Mouse (Mus musculus) limb, embryonic 14.5 days (tissue): ENCODE measurements at regions not wholly inside any gene's neighbourhood (a gene's known extent, or its start where the extent isn't known, plus 50 kb on each side); places are given as distances from the start of the nearest gene placed in this dataset.

Experiments
- ATAC-seq: fragments of 200-750 bp; cut with Nextera tagmentation; 2 replicates; pipeline ENCODE4 v1.8.0; 2017; ENCODE audit warnings: low read depth, moderate number of reproducible peaks, moderate TSS enrichment; ENCODE audit not compliant: low FRiP score
- DNase-seq: peaks from one replicate; pipeline ENCODE4 v3.0.0-alpha.2; 2015; ENCODE audit warnings: low spot score
- H3K27ac ChIP-seq: fragments of 300-500 bp; sonication (generic); replicated peaks from 2 replicates; pipeline ENCODE4 v1.5.1; 2014; ENCODE audit warnings: low read depth, mild to moderate bottlenecking, low read length, moderate library complexity, mixed read lengths
- H3K27me3 ChIP-seq: fragments of 300-500 bp; sonication (generic); 2 replicates; pipeline ENCODE4 v1.6.1; 2014; ENCODE audit warnings: low read length, mixed read lengths; ENCODE audit not compliant: control insufficient read depth, insufficient read depth
- H3K36me3 ChIP-seq: fragments of 300-500 bp; sonication (generic); 2 replicates; pipeline ENCODE4 v1.6.1; 2014; ENCODE audit warnings: mild to moderate bottlenecking, low read length, moderate library complexity, mixed read lengths; ENCODE audit not compliant: control insufficient read depth, insufficient read depth
- H3K4me1 ChIP-seq: fragments of 300-500 bp; sonication (generic); 2 replicates; pipeline ENCODE4 v1.6.1; 2014; ENCODE audit warnings: antibody characterized with exemption, low read length, mixed read lengths; ENCODE audit not compliant: control insufficient read depth, insufficient read depth
- H3K4me2 ChIP-seq: fragments of 300-500 bp; sonication (generic); replicated peaks from 2 replicates; pipeline ENCODE4 v1.6.1; 2014; ENCODE audit warnings: low read depth, mild to moderate bottlenecking, low read length, moderate library complexity; ENCODE audit not compliant: severe bottlenecking
- H3K4me3 ChIP-seq: fragments of 300-500 bp; sonication (generic); replicated peaks from 2 replicates; pipeline ENCODE4 v1.5.1; 2014; ENCODE audit warnings: low read length
- H3K9ac ChIP-seq: fragments of 300-500 bp; sonication (generic); 2 replicates; pipeline ENCODE4 v1.6.1; 2014; ENCODE audit warnings: mild to moderate bottlenecking, low read depth, low read length, moderate library complexity; ENCODE audit not compliant: severe bottlenecking
- H3K9me3 ChIP-seq: fragments of 300-500 bp; sonication (generic); 2 replicates; pipeline ENCODE4 v1.6.1; 2016; ENCODE audit warnings: low read length; ENCODE audit not compliant: control insufficient read depth
- POLR2A ChIP-seq: fragments of 200-500 bp; IDR thresholded peaks from 2 replicates; pipeline ENCODE4 v1.8.0; 2012; ENCODE audit warnings: inconsistent platforms, mild to moderate bottlenecking, moderate library complexity, borderline replicate concordance; ENCODE audit not compliant: insufficient read depth, insufficient read length; ENCODE audit errors: extremely low read depth
- WGBS: fragments of 180-500 bp; shearing (Covaris S2); extraction: QIAGEN DNeasy Blood & Tissue Kit; methylation state at CpG from one replicate; pipeline ENCODE4 v1.1.7; 2014; 5-methylcytosine and 5-hydroxymethylcytosine counted together

DNA sequence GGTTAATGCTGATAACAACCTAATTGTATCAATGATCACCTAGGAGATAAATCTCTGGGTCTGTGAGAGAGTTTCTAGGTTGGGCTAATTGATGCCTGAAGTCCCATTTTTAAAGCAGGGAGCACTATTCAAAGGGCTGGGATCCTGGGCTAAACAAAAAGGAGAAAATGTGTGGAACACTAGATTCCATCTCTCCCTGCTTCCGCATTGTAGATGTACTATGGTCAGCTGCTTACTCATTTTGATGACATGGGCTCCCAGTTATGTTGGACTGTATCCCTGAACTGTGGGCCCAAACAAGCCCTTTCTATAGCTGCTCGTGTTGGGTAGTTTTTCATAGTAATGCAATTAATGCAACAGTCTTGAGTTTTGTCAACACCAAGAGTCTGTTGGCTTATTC lies 1047.1 kb downstream of the Synb start:
- Histone ChIP-seq H3K27me3 (no peaks in the 10 kb centered on the region), H3K9me3 (no peaks in the 10 kb centered on the region), H3K36me3 (no peaks in the 10 kb centered on the region), H3K4me3 (no peak overlapping the region), H3K4me2 (no peak overlapping the region), H3K27ac (no peak overlapping the region), H3K9ac (no peak overlapping the region), H3K4me1 (no peaks in the 10 kb centered on the region)
- ATAC-seq (no peak), DNase-seq (no peak)
- no peak for TF ChIP-seq POLR2A
- 91% methylated on average over 2 of the region's 2 CpGs for WGBS

GRCm38 (mm10) chr14:68240146-68240545 lies 1054.0 kb downstream of the Synb start:
- ATAC-seq (no peak), DNase-seq (no peak)
- Histone ChIP-seq H3K9me3 (no peaks in the 10 kb centered on the region), H3K27me3 (no peaks in the 10 kb centered on the region), H3K27ac (no peak overlapping the region), H3K9ac (no peak overlapping the region), H3K4me2 (no peak overlapping the region), H3K4me3 (no peak overlapping the region), H3K36me3 (no peaks in the 10 kb centered on the region), H3K4me1 (no peaks in the 10 kb centered on the region)
- WGBS = 89% methylated on average over 7 of the region's 7 CpGs
- no peak for TF ChIP-seq POLR2A

DNA sequence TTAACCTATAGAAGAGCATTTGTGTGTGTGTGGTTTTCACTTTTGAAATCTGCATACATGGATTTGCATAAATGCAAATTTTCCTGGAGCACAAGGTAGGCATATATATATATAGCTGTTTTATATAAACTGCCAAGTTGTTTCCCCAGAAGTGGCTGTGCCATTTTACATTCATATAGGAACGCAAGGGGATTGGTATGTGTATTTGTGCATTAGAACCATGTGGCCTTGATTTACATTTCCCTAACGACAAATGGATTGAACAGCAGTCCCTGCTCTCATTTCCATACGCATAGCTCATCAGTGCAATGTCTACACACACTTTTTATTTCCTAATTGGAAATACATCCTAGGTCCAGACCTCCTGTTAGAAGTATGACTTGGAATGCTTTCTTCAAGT lies 1069.9 kb downstream of the Synb start:
- Histone ChIP-seq H3K4me1 (peaks cover 2% of the 10 kb centered on the region; the same call in 1 of the 2 replicates), H3K4me2 (no peak overlapping the region), H3K27ac (no peak overlapping the region), H3K27me3 (no peaks in the 10 kb centered on the region), H3K9ac (no peak overlapping the region), H3K9me3 (no peaks in the 10 kb centered on the region), H3K4me3 (no peak overlapping the region), H3K36me3 (no peaks in the 10 kb centered on the region)
- no peak for TF ChIP-seq POLR2A
- ATAC-seq = no peak
- 55% methylated on average over 3 of the region's 3 CpGs for WGBS
- no peak for DNase-seq

- ATAC-seq = no peak; the same call in 1 of the 2 replicates
- H3K9me3 ChIP-seq = no peaks in the 10 kb centered on the region
- WGBS = 48% methylated on average over 9 of the region's 9 CpGs
- TF ChIP-seq POLR2A = no peak
- no peak overlapping the region for H3K9ac ChIP-seq
- peaks cover 9% of the 10 kb centered on the region; the same call in 1 of the 2 replicates for H3K4me1 ChIP-seq
- DNase-seq = no peak
- no peak overlapping the region for H3K4me2 ChIP-seq
- H3K27ac ChIP-seq = no peak overlapping the region
- no peaks in the 10 kb centered on the region for H3K27me3 ChIP-seq
- no peaks in the 10 kb centered on the region for H3K36me3 ChIP-seq
- no peak overlapping the region for H3K4me3 ChIP-seq
Observed at GRCm38 (mm10) chr14:68219025-68219595, 1075.0 kb downstream of the Synb start.

- ATAC-seq = no peak
- H3K4me3 ChIP-seq = no peak overlapping the region
Observed at GRCm38 (mm10) chr14:68218471-68218870, 1075.6 kb downstream of the Synb start.

More at GRCm38 (mm10) chr14:68218471-68218870, 1075.6 kb downstream of the Synb start:
- no peaks in the 10 kb centered on the region for H3K36me3 ChIP-seq
- no peak for TF ChIP-seq POLR2A
- 57% methylated on average over 4 of the region's 4 CpGs for WGBS
- H3K27me3 ChIP-seq = no peaks in the 10 kb centered on the region
- no peak overlapping the region; the same call in 1 of the 2 replicates for H3K27ac ChIP-seq
- no peaks in the 10 kb centered on the region for H3K9me3 ChIP-seq
- no peak overlapping the region for H3K9ac ChIP-seq
- H3K4me2 ChIP-seq = no peak overlapping the region
- peaks cover 9% of the 10 kb centered on the region; the same call in 1 of the 2 replicates for H3K4me1 ChIP-seq
- no peak for DNase-seq
